Mouse (Mus musculus): ENCODE results near the gene Crip1. TPM values are rescaled to one million over a fixed set of nuclear protein-coding genes. Genes with fewer than 3 reads are reported as not detected.
"Not testable (repeated sequence)": the region's sequence is repeated elsewhere in the genome, so short reads cannot be mapped to it uniquely, and the experiment has no call there.

Gene Crip1
- polyA plus RNA-seq, 1 experiment from 2014 or later, result 360 TPM

DNA sequence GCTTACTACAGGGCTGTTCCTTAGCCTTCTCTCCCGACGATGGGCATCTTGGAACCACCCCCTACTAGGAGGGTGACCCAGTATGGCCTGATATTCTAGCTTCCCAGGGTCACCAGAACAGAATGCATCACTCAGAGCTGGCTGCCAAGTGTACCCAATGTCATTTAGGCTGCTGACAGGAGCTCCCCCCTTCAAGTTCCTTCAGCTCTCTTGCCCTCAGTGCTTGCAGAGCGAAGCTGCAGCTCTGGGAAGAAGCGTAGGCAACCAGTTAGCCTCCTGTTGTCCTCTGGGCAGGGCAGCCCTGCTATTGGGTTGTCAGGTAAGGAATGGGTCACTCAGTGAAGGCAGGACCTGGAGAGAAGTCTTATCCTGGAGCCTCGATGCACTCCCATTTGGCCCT lies 38.8 kb downstream of the Crip1 start:
- 65% methylated on average over 5 of the region's 5 CpGs for WGBS

DNA sequence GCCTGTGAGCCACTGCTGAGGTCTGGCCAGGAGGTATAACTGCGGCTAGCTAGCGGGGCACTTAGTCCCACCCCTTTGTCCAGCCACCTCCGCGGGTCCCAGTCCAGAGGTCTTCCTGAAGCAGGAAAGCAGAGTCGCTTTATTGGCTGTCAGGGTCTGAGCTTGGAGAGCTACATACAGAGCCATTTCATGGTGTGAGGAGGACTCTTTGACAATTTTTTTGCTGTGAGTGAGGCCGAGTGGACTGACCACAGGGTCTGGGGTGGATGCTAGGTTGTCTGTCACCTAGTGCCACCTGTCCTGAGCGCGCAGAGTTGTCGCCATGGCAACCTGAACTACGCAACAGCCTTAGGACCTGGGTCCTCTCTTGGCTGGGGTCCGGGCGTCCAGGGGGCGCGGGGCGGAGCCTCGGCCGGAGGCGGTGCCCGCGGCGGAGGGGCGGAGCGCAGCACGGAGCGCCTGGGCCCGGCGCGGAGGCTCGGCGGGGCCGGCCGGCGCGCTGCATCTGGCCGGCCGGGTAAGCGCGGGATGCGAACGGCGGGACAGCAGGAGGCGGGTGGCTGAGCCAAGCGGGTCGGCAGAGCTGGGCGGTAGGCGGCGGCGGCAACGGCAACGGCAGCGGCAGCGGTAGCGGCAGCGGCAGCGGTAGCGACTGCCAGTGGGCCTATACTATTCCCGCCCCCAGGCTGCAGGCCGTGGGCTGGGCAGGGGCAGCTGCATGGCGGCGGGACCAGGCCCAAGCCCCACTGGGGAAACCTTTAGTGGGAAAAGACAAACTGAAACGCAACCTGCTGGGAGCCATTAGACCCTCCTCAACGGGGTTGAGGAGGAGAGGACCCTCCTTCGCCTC lies 39.6 kb downstream of the Crip1 start, which contains the start of gene Tmem121:
Gene Tmem121 (plus strand): TSS at position 489 of the 850 bp plus-strand sequence.
- H3K27me3 ChIP-seq (ENCODE audit: control insufficient read depth, insufficient read depth, low read length), result peaks cover 21% of the 10 kb centered on the region
- H3K9me3 ChIP-seq (replicated peaks; ENCODE audit: control insufficient read depth, low read length), result no peaks in the 10 kb centered on the region
- WGBS, result 2% methylated on average over 62 of the region's 63 CpGs
- 0 out of 2 replicates have a peak, but pooled peaks cover 7% of the 10 kb centered on the region for H3K36me3 ChIP-seq (ENCODE audit: control insufficient read depth, insufficient read depth, low read length)
- no peak within 1 kb of the TSS for H3K27ac ChIP-seq (ENCODE audit: low read length)
- peak; percentile 41; the same call in 1 of the 2 replicates for ATAC-seq (ENCODE audit: insufficient read depth, low FRiP score)
- H3K4me2 ChIP-seq (ENCODE audit: low read depth, low read length), result peak within 1 kb of the TSS; percentile 87
- H3K4me3 ChIP-seq (replicated peaks; ENCODE audit: low read length), result peak within 1 kb of the TSS; percentile 66
- peak within 1 kb of the TSS; percentile 73 for H3K9ac ChIP-seq (ENCODE audit: low read length)
- H3K4me1 ChIP-seq (ENCODE audit: control insufficient read depth, insufficient read depth, low read length), result peaks cover 20% of the 10 kb centered on the region

More for the DNA sequence above, 38.8 kb downstream of the Crip1 start:
- H3K4me3 ChIP-seq (replicated peaks; ENCODE audit: low read length), result no peak overlapping the region
- no peak overlapping the region for H3K4me2 ChIP-seq (ENCODE audit: low read depth, low read length)
- H3K27ac ChIP-seq (ENCODE audit: low read length), result no peak overlapping the region
- ATAC-seq (ENCODE audit: insufficient read depth, low FRiP score), result no peak
- H3K27me3 ChIP-seq (ENCODE audit: control insufficient read depth, insufficient read depth, low read length), result peaks cover 21% of the 10 kb centered on the region
- 0 out of 2 replicates have a peak, but pooled peaks cover 7% of the 10 kb centered on the region for H3K36me3 ChIP-seq (ENCODE audit: control insufficient read depth, insufficient read depth, low read length)
- H3K4me1 ChIP-seq (ENCODE audit: control insufficient read depth, insufficient read depth, low read length), result peaks cover 20% of the 10 kb centered on the region
- H3K9ac ChIP-seq (ENCODE audit: low read length), result no peak overlapping the region
- H3K9me3 ChIP-seq (replicated peaks; ENCODE audit: control insufficient read depth, low read length), result no peaks in the 10 kb centered on the region

DNA sequence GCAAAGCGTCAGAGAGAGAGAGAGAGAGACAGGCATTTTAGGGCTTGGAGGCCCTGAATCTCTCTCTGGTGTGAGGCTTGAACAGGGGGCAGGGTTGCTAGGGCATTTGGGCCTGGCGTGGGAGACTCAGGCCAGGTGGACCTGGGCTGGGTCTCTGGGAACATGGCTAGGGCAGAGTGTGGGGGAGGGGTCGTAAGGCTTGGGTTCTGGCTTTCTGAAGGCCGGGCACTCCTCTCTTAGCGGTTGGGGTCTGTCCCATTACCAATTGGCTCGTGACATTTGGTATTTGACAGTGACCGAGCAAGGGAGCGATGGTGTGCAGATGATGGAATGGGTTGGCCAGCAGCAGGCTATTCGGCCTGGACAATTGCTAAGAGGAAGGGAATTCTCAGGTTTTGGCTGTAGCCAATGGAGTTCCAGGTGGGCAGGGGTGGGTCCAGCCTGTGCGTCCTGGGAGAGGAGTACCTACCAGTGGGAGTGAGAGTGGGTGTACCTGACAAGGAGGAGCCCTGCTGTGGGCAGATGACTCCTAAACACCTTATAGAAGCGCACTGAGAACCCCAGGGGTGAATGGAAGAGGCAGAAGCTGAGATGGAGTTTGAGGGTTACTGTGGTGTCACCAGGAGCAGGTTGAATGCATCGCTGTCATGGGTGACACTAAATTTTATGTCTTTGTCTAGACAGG lies 40.4 kb downstream of the Crip1 start:
- Histone ChIP-seq H3K9me3 (replicated peaks; ENCODE audit: control insufficient read depth, low read length) (no peaks in the 10 kb centered on the region), H3K9ac (ENCODE audit: low read length) (peak overlapping the region; percentile 73), H3K4me2 (ENCODE audit: low read depth, low read length) (peak overlapping the region; percentile 87), H3K27ac (ENCODE audit: low read length) (no peak overlapping the region), H3K36me3 (ENCODE audit: control insufficient read depth, insufficient read depth, low read length) (0 out of 2 replicates have a peak, but pooled peaks cover 7% of the 10 kb centered on the region), H3K27me3 (ENCODE audit: control insufficient read depth, insufficient read depth, low read length) (peaks cover 21% of the 10 kb centered on the region), H3K4me1 (ENCODE audit: control insufficient read depth, insufficient read depth, low read length) (peaks cover 20% of the 10 kb centered on the region), H3K4me3 (replicated peaks; ENCODE audit: low read length) (peak overlapping the region; percentile 66)
- 45% methylated on average over 12 of the region's 12 CpGs for WGBS
- no peak for ATAC-seq (ENCODE audit: insufficient read depth, low FRiP score)

DNA sequence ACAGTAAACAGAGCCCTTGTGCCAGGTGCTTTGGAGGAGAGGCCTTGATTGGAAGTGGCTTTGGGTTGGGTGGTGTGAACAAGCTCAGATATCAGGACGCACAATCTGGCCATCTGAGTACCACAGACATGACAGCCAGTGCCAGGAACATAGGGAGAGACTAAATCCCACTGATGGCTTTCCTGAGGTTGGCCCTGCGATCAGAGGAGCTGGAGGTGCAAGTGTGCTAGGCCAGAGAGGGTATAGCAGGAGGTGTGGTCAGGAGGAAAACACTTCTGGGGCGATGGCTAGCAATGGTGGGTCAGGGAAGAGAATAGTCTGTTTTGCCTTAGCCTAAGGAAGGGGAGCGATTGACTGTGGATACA lies 40.9 kb downstream of the Crip1 start:
- H3K4me1 ChIP-seq (ENCODE audit: control insufficient read depth, insufficient read depth, low read length), result peaks cover 20% of the 10 kb centered on the region
- H3K27ac ChIP-seq (ENCODE audit: low read length), result no peak overlapping the region
- H3K4me3 ChIP-seq (replicated peaks; ENCODE audit: low read length), result peak overlapping the region; percentile 46
- no peaks in the 10 kb centered on the region for H3K9me3 ChIP-seq (replicated peaks; ENCODE audit: control insufficient read depth, low read length)
- WGBS, result 44% methylated on average over 4 of the region's 4 CpGs
- ATAC-seq (ENCODE audit: insufficient read depth, low FRiP score), result no peak
- H3K4me2 ChIP-seq (ENCODE audit: low read depth, low read length), result peak overlapping the region; percentile 77; the same call in 1 of the 2 replicates
- 0 out of 2 replicates have a peak, but pooled peaks cover 7% of the 10 kb centered on the region for H3K36me3 ChIP-seq (ENCODE audit: control insufficient read depth, insufficient read depth, low read length)
- no peak overlapping the region for H3K9ac ChIP-seq (ENCODE audit: low read length)
- peaks cover 21% of the 10 kb centered on the region for H3K27me3 ChIP-seq (ENCODE audit: control insufficient read depth, insufficient read depth, low read length)

DNA sequence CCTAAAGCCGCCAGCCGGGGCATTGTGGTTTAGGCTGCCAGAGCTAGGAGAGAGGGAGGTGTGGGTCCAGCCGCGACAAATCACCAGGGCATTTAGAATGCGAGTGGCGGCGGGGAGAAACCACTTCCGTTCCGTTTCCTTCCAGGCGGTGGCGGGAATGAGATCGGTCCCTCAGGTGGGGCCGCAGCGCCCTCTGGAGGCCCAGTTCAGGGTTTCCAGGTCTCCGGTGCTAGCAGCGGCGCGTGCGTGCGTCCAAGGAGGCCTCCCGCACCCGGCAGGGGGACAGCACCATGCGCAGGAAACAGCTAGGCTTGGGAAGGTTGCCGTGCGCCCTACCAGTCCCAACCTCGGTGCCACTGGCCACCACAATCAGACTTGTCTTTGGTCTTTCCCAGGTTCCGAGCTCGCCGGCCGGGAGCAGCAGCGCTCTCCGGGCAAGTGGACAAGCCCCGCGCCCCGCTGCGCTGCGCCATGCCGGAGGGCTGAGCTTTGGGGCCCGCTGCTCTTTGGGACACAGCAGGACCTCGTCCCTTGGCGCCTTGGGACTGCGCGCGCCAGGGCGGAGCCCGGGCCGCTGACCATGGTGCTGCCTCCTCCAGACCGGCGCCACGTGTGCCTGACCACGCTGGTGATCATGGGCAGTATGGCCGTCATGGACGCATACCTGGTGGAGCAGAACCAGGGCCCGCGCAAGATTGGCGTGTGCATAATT lies 41.6 kb downstream of the Crip1 start:
- Histone ChIP-seq H3K4me2 (ENCODE audit: low read depth, low read length) (peak overlapping the region; percentile 77), H3K9me3 (replicated peaks; ENCODE audit: control insufficient read depth, low read length) (no peaks in the 10 kb centered on the region), H3K27ac (ENCODE audit: low read length) (no peak overlapping the region), H3K27me3 (ENCODE audit: control insufficient read depth, insufficient read depth, low read length) (peaks cover 21% of the 10 kb centered on the region), H3K4me3 (replicated peaks; ENCODE audit: low read length) (peak overlapping the region; percentile 46), H3K4me1 (ENCODE audit: control insufficient read depth, insufficient read depth, low read length) (peaks cover 20% of the 10 kb centered on the region), H3K9ac (ENCODE audit: low read length) (peak overlapping the region; percentile 54), H3K36me3 (ENCODE audit: control insufficient read depth, insufficient read depth, low read length) (0 out of 2 replicates have a peak, but pooled peaks cover 7% of the 10 kb centered on the region)
- peak; percentile 38 for ATAC-seq (ENCODE audit: insufficient read depth, low FRiP score)
- 4% methylated on average over 56 of the region's 56 CpGs for WGBS

DNA sequence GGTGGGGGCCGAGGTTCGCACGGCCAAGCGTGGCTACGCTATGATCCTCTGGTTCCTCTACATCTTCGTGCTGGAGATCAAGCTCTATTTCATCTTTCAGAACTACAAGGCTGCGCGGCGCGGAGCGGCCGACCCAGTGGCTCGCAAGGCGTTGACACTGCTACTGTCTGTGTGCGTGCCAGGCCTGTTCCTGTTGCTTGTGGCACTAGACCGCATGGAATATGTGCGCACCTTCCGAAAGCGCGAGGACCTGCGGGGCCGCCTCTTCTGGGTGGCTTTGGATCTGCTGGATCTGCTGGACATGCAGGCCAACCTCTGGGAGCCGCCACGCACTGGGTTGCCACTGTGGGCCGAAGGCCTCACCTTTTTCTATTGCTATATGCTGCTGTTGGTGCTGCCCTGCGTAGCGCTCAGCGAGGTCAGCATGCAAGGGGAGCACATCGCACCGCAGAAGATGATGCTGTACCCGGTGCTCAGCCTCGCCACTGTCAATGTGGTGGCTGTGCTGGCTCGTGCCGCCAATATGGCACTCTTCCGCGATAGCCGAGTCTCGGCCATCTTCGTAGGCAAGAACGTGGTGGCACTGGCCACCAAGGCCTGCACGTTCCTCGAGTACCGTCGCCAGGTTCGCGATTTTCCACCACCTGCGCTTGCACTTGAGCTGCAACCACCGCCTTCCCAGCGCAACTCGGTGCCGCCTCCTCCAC lies 42.4 kb downstream of the Crip1 start:
- no peak overlapping the region for H3K9ac ChIP-seq (ENCODE audit: low read length)
- H3K27me3 ChIP-seq (ENCODE audit: control insufficient read depth, insufficient read depth, low read length), result peaks cover 21% of the 10 kb centered on the region
- 0 out of 2 replicates have a peak, but pooled peaks cover 7% of the 10 kb centered on the region for H3K36me3 ChIP-seq (ENCODE audit: control insufficient read depth, insufficient read depth, low read length)
- no peak for ATAC-seq (ENCODE audit: insufficient read depth, low FRiP score)
- H3K4me3 ChIP-seq (replicated peaks; ENCODE audit: low read length), result peak overlapping the region; percentile 46; the same call in 1 of the 2 replicates
- H3K4me2 ChIP-seq (ENCODE audit: low read depth, low read length), result 0 out of 2 replicates have a peak overlapping the region, but pooled peaks have one; percentile 77
- no peak overlapping the region for H3K27ac ChIP-seq (ENCODE audit: low read length)
- peaks cover 20% of the 10 kb centered on the region for H3K4me1 ChIP-seq (ENCODE audit: control insufficient read depth, insufficient read depth, low read length)
- no peaks in the 10 kb centered on the region for H3K9me3 ChIP-seq (replicated peaks; ENCODE audit: control insufficient read depth, low read length)
- WGBS, result 82% methylated on average over 51 of the region's 51 CpGs

DNA sequence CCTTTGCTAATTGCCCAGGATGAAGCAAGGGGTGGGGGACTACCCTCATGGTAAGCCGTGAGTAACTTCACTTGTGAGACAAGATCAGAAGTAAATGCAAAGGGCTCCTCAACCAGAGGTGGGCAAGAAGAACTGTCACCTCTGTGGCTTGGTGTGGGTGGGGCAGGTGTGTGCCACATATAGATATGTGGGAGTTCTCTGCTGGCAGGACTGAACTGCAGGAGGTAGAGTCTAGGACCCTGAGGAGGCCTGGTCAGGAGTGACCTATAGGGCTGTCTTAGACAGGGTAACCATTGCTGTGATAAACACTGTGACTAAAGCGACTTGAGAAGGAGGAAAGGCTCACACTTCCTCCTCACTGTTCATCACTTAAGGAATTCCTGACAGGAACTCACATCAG lies 47.3 kb downstream of the Crip1 start:
- Histone ChIP-seq H3K9ac (ENCODE audit: low read length) (no peak overlapping the region), H3K27ac (ENCODE audit: low read length) (no peak overlapping the region), H3K27me3 (ENCODE audit: control insufficient read depth, insufficient read depth, low read length) (no peaks in the 10 kb centered on the region), H3K4me2 (ENCODE audit: low read depth, low read length) (no peak overlapping the region), H3K4me3 (replicated peaks; ENCODE audit: low read length) (no peak overlapping the region), H3K9me3 (replicated peaks; ENCODE audit: control insufficient read depth, low read length) (no peaks in the 10 kb centered on the region), H3K4me1 (ENCODE audit: control insufficient read depth, insufficient read depth, low read length) (no peaks in the 10 kb centered on the region), H3K36me3 (ENCODE audit: control insufficient read depth, insufficient read depth, low read length) (0 out of 2 replicates have a peak, but pooled peaks cover 6% of the 10 kb centered on the region)
- 57% methylated on average over 2 of the region's 2 CpGs for WGBS
- ATAC-seq (ENCODE audit: insufficient read depth, low FRiP score), result no peak

DNA sequence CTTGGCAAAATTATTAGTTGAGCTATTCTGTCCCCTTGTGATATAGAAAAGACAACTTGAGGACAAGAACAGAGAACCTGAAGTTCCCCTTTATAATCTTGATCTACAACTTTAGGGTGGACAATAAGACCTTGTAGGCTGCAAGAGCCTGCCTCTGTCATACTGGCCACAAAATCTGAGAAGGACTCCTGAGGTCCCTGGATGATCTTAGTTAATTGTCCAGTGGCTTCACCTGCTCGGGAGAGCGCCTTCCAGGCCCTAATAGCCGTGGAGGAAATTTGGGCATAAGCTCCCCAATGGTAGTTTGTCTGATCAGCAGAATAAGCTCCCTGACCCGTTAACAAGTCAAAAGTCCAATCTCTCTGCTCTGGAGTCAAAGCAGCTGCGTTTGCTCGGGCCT lies 53.0 kb downstream of the Crip1 start:
- not testable (repeated sequence) for H3K36me3 ChIP-seq (ENCODE audit: control insufficient read depth, insufficient read depth, low read length); H3K4me2 ChIP-seq (ENCODE audit: low read depth, low read length); H3K27ac ChIP-seq (ENCODE audit: low read length); H3K4me3 ChIP-seq (replicated peaks; ENCODE audit: low read length); H3K9ac ChIP-seq (ENCODE audit: low read length); ATAC-seq (ENCODE audit: insufficient read depth, low FRiP score); H3K27me3 ChIP-seq (ENCODE audit: control insufficient read depth, insufficient read depth, low read length); H3K4me1 ChIP-seq (ENCODE audit: control insufficient read depth, insufficient read depth, low read length); H3K9me3 ChIP-seq (replicated peaks; ENCODE audit: control insufficient read depth, low read length)
- 95% methylated on average over 3 of the region's 6 CpGs for WGBS
